Mouse (Mus musculus) forebrain, embryonic 15.5 days (tissue): ENCODE results near the gene Kitl. TPM values are rescaled to one million over a fixed set of nuclear protein-coding genes. Genes with fewer than 3 reads are reported as not detected.
A peak's percentile ranks its signal among the peaks of the same experiment; 100 is the strongest.

Experiments
- ATAC-seq: fragments of 200-750 bp; cut with Nextera tagmentation; replicated peaks from 2 replicates; pipeline ENCODE4 v1.8.0; 2017; ENCODE audit warnings: mild to moderate bottlenecking, moderate TSS enrichment, moderate library complexity
- H3K27ac ChIP-seq: fragments of 300-500 bp; sonication (generic); replicated peaks from 2 replicates; pipeline ENCODE4 v1.5.1; 2015; ENCODE audit warnings: mild to moderate bottlenecking, inconsistent platforms
- H3K27me3 ChIP-seq: fragments of 300-500 bp; sonication (generic); 2 replicates; pipeline ENCODE4 v1.6.1; 2015; ENCODE audit warnings: inconsistent platforms
- H3K36me3 ChIP-seq: fragments of 300-500 bp; sonication (generic); 2 replicates; pipeline ENCODE4 v1.6.1; 2015; ENCODE audit warnings: mild to moderate bottlenecking, inconsistent platforms
- H3K4me1 ChIP-seq: fragments of 300-500 bp; sonication (generic); 2 replicates; pipeline ENCODE4 v1.6.1; 2015; ENCODE audit warnings: inconsistent platforms
- H3K4me2 ChIP-seq: fragments of 300-500 bp; sonication (generic); replicated peaks from 2 replicates; pipeline ENCODE4 v1.6.1; 2015; ENCODE audit warnings: mild to moderate bottlenecking, inconsistent platforms
- H3K4me3 ChIP-seq: fragments of 300-500 bp; sonication (generic); 2 replicates; pipeline ENCODE4 v1.5.1; 2015; ENCODE audit warnings: mild to moderate bottlenecking, inconsistent platforms
- H3K9ac ChIP-seq: fragments of 300-500 bp; sonication (generic); replicated peaks from 2 replicates; pipeline ENCODE4 v1.6.1; 2015; ENCODE audit warnings: mild to moderate bottlenecking, inconsistent platforms
- H3K9me3 ChIP-seq: fragments of 300-500 bp; sonication (generic); 2 replicates; pipeline ENCODE4 v1.6.1; 2016; ENCODE audit warnings: inconsistent platforms
- WGBS: fragments of 180-500 bp; shearing (Covaris S2); methylation state at CpG from one replicate; pipeline ENCODE4 v1.1.7; 2015; ENCODE audit warnings: mixed read lengths; 5-methylcytosine and 5-hydroxymethylcytosine counted together
- polyA plus RNA-seq: library from polyadenylated mRNA; unstranded; fragments of >200 nt; fragmentation: Nextera tagmentation; extraction: Ambion mirVana; gene quantifications from 2 replicates; pipeline ENCODE4 v1.2.1, GENCODE M21; 2015

Kitl gene
- polyA plus RNA-seq, 1 experiment from 2014 or later, result 40.5 TPM

GRCm38 (mm10) chr10:100016326-100016709 is 888 bp downstream of the Kitl start:
- Histone ChIP-seq H3K9ac (peak overlapping the region; percentile 63), H3K4me2 (peak overlapping the region; percentile 98), H3K9me3 (no peaks in the 10 kb centered on the region), H3K27ac (peak overlapping the region; percentile 81), H3K4me1 (peaks cover 43% of the 10 kb centered on the region), H3K4me3 (peak overlapping the region; percentile 85), H3K27me3 (no peaks in the 10 kb centered on the region), H3K36me3 (no peaks in the 10 kb centered on the region)
- ATAC-seq, result peak; percentile 55
- under 1% methylated on average over 28 of the region's 28 CpGs for WGBS

DNA sequence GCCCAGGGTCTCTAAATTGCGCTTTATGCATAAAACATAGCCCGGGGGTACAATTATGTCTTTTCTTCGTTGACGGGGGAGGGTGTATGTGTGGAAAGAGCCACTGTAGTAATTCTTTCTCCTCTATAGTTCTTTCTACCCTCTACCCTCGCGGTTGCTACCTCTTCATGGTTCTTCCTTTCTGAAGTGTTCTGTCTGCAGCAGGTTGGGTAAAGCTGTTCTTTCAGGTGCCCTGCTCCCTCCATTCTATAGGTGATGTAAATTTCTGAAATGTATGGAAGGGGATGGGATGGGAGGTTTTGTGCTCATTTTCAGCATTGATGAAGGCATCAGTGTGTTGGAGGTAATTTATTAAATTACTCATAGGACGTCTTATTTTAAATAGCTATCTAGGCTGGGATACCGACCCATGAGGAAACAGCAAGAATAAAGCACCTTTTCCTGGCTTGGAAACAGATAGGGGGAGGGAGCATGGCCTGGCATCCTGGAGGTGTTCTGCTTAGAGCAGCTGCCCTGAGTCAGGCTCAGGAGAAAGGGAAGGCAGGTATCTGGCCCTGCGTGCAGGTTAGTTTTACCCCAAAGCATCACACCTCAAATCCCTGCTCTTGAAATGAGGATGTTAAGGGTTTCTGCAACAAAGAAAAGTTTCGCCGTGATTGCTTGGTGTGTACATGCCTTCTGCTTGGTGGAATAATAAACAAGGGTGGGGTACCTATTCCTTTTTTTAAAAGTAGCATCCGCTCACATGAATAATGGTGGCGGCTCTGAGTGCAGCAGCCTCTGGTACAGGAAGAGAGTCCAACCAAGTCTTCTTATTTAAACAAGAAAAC is 1.7 kb downstream of the Kitl start:
- 13% methylated on average over 13 of the region's 13 CpGs for WGBS
- H3K27ac ChIP-seq, result peak overlapping the region; percentile 57; the same call in 1 of the 2 replicates
- peak overlapping the region; percentile 34 for H3K9ac ChIP-seq
- H3K9me3 ChIP-seq, result no peaks in the 10 kb centered on the region
- peak overlapping the region; percentile 85 for H3K4me3 ChIP-seq
- H3K27me3 ChIP-seq, result no peaks in the 10 kb centered on the region
- H3K4me1 ChIP-seq, result peaks cover 50% of the 10 kb centered on the region
- ATAC-seq, result no peak
- peak overlapping the region; percentile 98 for H3K4me2 ChIP-seq
- no peaks in the 10 kb centered on the region for H3K36me3 ChIP-seq

DNA sequence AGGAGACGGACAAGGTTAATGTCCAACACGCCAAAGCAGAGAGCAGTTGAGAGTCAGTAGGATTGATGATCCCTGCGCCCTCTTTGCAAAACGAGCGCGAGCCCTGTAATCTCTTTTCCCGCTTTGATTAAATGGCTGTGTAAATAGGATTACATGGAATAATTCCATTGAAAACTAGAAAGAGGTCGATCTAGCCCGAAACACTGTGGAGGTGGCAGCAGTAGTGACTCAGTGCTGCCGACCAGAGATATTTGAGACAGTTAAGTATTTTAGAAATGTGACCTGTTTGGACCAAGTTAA is 2.3 kb downstream of the Kitl start:
- ATAC-seq, result no peak
- Histone ChIP-seq H3K36me3 (no peaks in the 10 kb centered on the region), H3K27me3 (no peaks in the 10 kb centered on the region), H3K9me3 (no peaks in the 10 kb centered on the region), H3K9ac (peak overlapping the region; percentile 34), H3K4me2 (peak overlapping the region; percentile 98), H3K4me3 (peak overlapping the region; percentile 85), H3K27ac (peak overlapping the region; percentile 57; the same call in 1 of the 2 replicates), H3K4me1 (peaks cover 56% of the 10 kb centered on the region)
- WGBS, result 4% methylated on average over 10 of the region's 10 CpGs

DNA sequence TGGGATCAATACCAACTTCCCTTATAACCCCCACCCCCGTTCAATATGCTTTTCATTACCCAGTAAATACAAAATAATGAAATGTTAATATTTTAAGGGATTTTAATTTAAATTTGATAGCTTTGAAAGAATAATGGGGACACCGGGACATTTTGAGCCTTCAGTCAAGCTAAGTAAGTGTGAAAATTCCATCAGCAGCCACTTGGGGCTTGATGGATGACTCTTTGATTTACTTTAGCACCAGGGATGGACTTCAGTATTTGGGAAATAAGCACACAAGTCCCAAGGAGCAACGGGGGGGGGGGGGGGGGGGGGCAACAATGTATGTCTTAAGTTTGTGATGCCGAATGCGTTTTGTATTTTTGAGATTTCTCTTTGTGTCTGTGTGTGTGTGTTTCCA is 3.1 kb downstream of the Kitl start:
- peaks cover 60% of the 10 kb centered on the region for H3K4me1 ChIP-seq
- no peak for ATAC-seq
- H3K36me3 ChIP-seq, result no peaks in the 10 kb centered on the region
- H3K4me2 ChIP-seq, result peak overlapping the region; percentile 98
- H3K9me3 ChIP-seq, result no peaks in the 10 kb centered on the region
- H3K27ac ChIP-seq, result peak overlapping the region; percentile 32; the same call in 1 of the 2 replicates
- peak overlapping the region; percentile 85 for H3K4me3 ChIP-seq
- no peaks in the 10 kb centered on the region for H3K27me3 ChIP-seq
- WGBS, result 37% methylated on average over 5 of the region's 5 CpGs
- H3K9ac ChIP-seq, result 0 out of 2 replicates have a peak overlapping the region, but pooled peaks have one; percentile 34

DNA sequence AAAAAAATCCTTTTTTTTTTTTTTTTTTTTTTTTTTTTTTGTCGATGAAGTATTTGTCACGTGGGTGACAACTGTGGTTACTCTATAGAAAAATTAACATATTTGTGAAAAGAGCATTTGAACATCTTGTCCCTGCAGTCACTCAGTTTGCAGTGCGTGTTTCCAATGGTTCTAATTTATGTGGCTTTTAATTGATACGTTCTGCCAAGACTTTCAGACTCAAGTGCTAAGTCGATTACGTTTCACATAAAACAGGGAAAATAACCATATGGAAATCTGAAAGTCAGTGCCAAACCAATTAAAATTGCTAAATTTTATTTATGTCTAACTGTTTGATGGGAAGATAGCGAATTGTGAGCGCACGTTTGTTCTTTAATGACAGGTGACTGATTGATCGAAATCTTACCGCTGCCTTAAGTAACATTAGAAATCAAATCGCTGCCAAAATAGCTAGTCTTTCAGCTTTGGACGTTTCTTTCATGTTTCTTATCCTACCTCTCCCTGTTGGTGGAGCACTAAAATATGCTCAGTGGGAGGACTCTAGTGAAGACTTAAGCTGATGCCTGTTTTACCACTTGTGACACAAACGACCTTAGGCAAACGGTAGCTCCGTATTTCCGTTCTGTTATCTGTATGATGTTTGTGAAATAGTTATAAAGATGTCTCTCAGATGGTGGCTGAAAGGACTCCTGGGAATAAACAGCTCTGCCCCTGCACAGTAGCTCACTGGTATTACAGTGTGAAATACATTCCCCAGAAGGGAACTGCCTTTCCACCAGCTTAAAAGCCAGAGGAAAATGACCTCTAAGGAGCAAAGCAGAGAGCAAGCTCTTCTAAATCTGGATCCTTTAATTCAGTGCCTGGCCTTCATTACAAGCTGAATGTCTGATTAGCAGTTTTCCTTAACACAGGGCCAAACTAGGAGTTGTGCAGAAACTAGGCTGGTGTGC is 4.1 kb downstream of the Kitl start:
- H3K9ac ChIP-seq, result no peak overlapping the region
- peak overlapping the region; percentile 85 for H3K4me3 ChIP-seq
- H3K27ac ChIP-seq, result peak overlapping the region; percentile 55
- H3K9me3 ChIP-seq, result no peaks in the 10 kb centered on the region
- H3K4me1 ChIP-seq, result peaks cover 60% of the 10 kb centered on the region
- H3K27me3 ChIP-seq, result no peaks in the 10 kb centered on the region
- H3K4me2 ChIP-seq, result peak overlapping the region; percentile 22
- ATAC-seq, result no peak
- WGBS, result 26% methylated on average over 17 of the region's 17 CpGs
- no peaks in the 10 kb centered on the region for H3K36me3 ChIP-seq

GRCm38 (mm10) chr10:100022090-100022834 is 6.8 kb downstream of the Kitl start:
- Histone ChIP-seq H3K36me3 (no peaks in the 10 kb centered on the region), H3K4me1 (peaks cover 46% of the 10 kb centered on the region), H3K4me2 (no peak overlapping the region; the same call in 1 of the 2 replicates), H3K9me3 (no peaks in the 10 kb centered on the region), H3K9ac (no peak overlapping the region), H3K27ac (0 out of 2 replicates have a peak overlapping the region, but pooled peaks have one; percentile 1), H3K27me3 (no peaks in the 10 kb centered on the region), H3K4me3 (no peak overlapping the region)
- ATAC-seq, result peak; percentile 72
- WGBS, result 6% methylated on average over 11 of the region's 11 CpGs

- no peaks in the 10 kb centered on the region for H3K9me3 ChIP-seq
- 20% methylated on average over 1 of the region's 1 CpGs for WGBS
- H3K4me1 ChIP-seq, result peaks cover 41% of the 10 kb centered on the region
- H3K9ac ChIP-seq, result no peak overlapping the region
- no peak overlapping the region for H3K4me2 ChIP-seq
- H3K4me3 ChIP-seq, result no peak overlapping the region
- H3K27me3 ChIP-seq, result no peaks in the 10 kb centered on the region
- no peaks in the 10 kb centered on the region for H3K36me3 ChIP-seq
- ATAC-seq, result 0 out of 2 replicates have a peak, but pooled peaks have one; percentile 0
- H3K27ac ChIP-seq, result no peak overlapping the region
Measured at GRCm38 (mm10) chr10:100022835-100023093, 7.3 kb downstream of the Kitl start.

- H3K9ac ChIP-seq, result no peak overlapping the region
- peaks cover 17% of the 10 kb centered on the region for H3K4me1 ChIP-seq
- 81% methylated on average over 8 of the region's 8 CpGs for WGBS
- H3K36me3 ChIP-seq, result no peaks in the 10 kb centered on the region
- H3K27me3 ChIP-seq, result no peaks in the 10 kb centered on the region
- ATAC-seq, result no peak
- H3K27ac ChIP-seq, result no peak overlapping the region
- H3K4me3 ChIP-seq, result no peak overlapping the region
- no peak overlapping the region for H3K4me2 ChIP-seq
- H3K9me3 ChIP-seq, result no peaks in the 10 kb centered on the region
Measured at GRCm38 (mm10) chr10:100025665-100026064, 10.2 kb downstream of the Kitl start.

GRCm38 (mm10) chr10:100026778-100027177 is 11.3 kb downstream of the Kitl start:
- H3K4me3 ChIP-seq, result no peak overlapping the region
- H3K36me3 ChIP-seq, result no peaks in the 10 kb centered on the region
- H3K27ac ChIP-seq, result no peak overlapping the region
- WGBS, result 93% methylated on average over 1 of the region's 1 CpGs
- H3K27me3 ChIP-seq, result no peaks in the 10 kb centered on the region
- ATAC-seq, result no peak
- H3K9me3 ChIP-seq, result no peaks in the 10 kb centered on the region
- H3K4me1 ChIP-seq, result peaks cover 13% of the 10 kb centered on the region
- no peak overlapping the region for H3K4me2 ChIP-seq
- H3K9ac ChIP-seq, result no peak overlapping the region

GRCm38 (mm10) chr10:100030385-100030784 is 15.0 kb downstream of the Kitl start:
- Histone ChIP-seq H3K9me3 (no peaks in the 10 kb centered on the region), H3K27me3 (no peaks in the 10 kb centered on the region), H3K4me2 (no peak overlapping the region), H3K4me1 (peaks cover 4% of the 10 kb centered on the region; the same call in 1 of the 2 replicates), H3K9ac (no peak overlapping the region), H3K36me3 (no peaks in the 10 kb centered on the region), H3K4me3 (no peak overlapping the region), H3K27ac (no peak overlapping the region)
- 55% methylated on average over 5 of the region's 5 CpGs for WGBS
- no peak for ATAC-seq

- Histone ChIP-seq H3K9me3 (no peaks in the 10 kb centered on the region), H3K27me3 (no peaks in the 10 kb centered on the region), H3K4me2 (no peak overlapping the region), H3K4me3 (no peak overlapping the region), H3K27ac (no peak overlapping the region), H3K9ac (no peak overlapping the region), H3K4me1 (peaks cover 4% of the 10 kb centered on the region; the same call in 1 of the 2 replicates), H3K36me3 (no peaks in the 10 kb centered on the region)
- peak; percentile 55; the same call in 1 of the 2 replicates for ATAC-seq
- WGBS, result 74% methylated on average over 12 of the region's 12 CpGs
Measured at GRCm38 (mm10) chr10:100030980-100031516, 15.6 kb downstream of the Kitl start.
